Mouse (Mus musculus) CH12.LX (cell line): ENCODE results near the gene Pmm2. TPM values are rescaled to one million over a fixed set of nuclear protein-coding genes. Genes with fewer than 3 reads are reported as not detected.

ENCODE experiments used
- DNase-seq: peaks from one replicate; pipeline ENCODE4 v3.0.0-alpha.2; 2013; ENCODE audit errors: extremely low read depth
- H3K27ac ChIP-seq: 2 replicates; pipeline ENCODE4 v1.5.1; 2012; ENCODE audit warnings: low read depth, mild to moderate bottlenecking, control low read depth, moderate library complexity; ENCODE audit not compliant: insufficient read depth
- H3K27me3 ChIP-seq: replicated peaks from 2 replicates; pipeline ENCODE3; 2012; ENCODE audit warnings: inconsistent platforms
- H3K36me3 ChIP-seq, 2 experiments: replicated peaks in 1 of 2; 2 replicates each; pipeline versions ENCODE3 to v1.6.1; 2012; ENCODE audit warnings: inconsistent platforms in 1 of 2, low read length in 1 of 2, mild to moderate bottlenecking in 1 of 2, mixed read lengths in 1 of 2, moderate library complexity in 1 of 2; ENCODE audit not compliant: control insufficient read depth in 1 of 2, insufficient read depth in 1 of 2
- H3K4me1 ChIP-seq, 2 experiments: 2 replicates each; pipeline ENCODE4 v1.6.1; 2012; ENCODE audit warnings: inconsistent platforms in 1 of 2, moderate library complexity in 1 of 2; ENCODE audit not compliant: insufficient read depth in 2 of 2, control insufficient read depth in 1 of 2
- H3K4me2 ChIP-seq: 2 replicates; pipeline ENCODE4 v1.6.1; 2012; ENCODE audit warnings: low read depth, mild to moderate bottlenecking, control low read depth; ENCODE audit not compliant: poor library complexity, insufficient read depth, severe bottlenecking
- H3K4me3 ChIP-seq, 3 experiments: fragments of 150-350 bp in 1 of 3; sonication (generic) in 1 of 3; replicated peaks in 1 of 3; 2 replicates each; pipeline versions ENCODE3 to v1.5.1; 2011 to 2012; ENCODE audit warnings: low read depth in 2 of 3, low read length in 2 of 3, mild to moderate bottlenecking in 2 of 3, moderate library complexity in 2 of 3, control low read depth in 1 of 3, improper control_type of control experiment in 1 of 3, inconsistent platforms in 1 of 3, mixed read lengths in 1 of 3; ENCODE audit not compliant: poor library complexity in 1 of 3
- H3K79me2 ChIP-seq: replicated peaks from 2 replicates; pipeline ENCODE4 v1.6.1; 2012; ENCODE audit warnings: mild to moderate bottlenecking, moderate library complexity; ENCODE audit not compliant: control insufficient read depth, poor library complexity, insufficient read depth, severe bottlenecking; ENCODE audit errors: extremely low read depth
- H3K9ac ChIP-seq: 2 replicates; pipeline ENCODE4 v1.6.1; 2012; ENCODE audit warnings: low read depth, mild to moderate bottlenecking, control low read depth, moderate library complexity; ENCODE audit not compliant: insufficient read depth
- H3K9me3 ChIP-seq: replicated peaks from 2 replicates; pipeline ENCODE3; 2012; ENCODE audit warnings: low read length, inconsistent platforms, mixed read lengths
- CHD2 ChIP-seq: IDR thresholded peaks from 2 replicates; pipeline ENCODE4 v1.6.1; 2011; ENCODE audit warnings: low read length, improper control_type of control experiment
- CTCF ChIP-seq, 2 experiments: IDR thresholded peaks in 1 of 2; conservative IDR thresholded peaks in 1 of 2; 2 replicates each; pipeline ENCODE4 v1.5.1; 2011 to 2012; ENCODE audit warnings: low read depth in 2 of 2, low read length in 2 of 2, improper control_type of control experiment in 1 of 2, inconsistent platforms in 1 of 2, mild to moderate bottlenecking in 1 of 2, moderate library complexity in 1 of 2
- E2F4 ChIP-seq: IDR thresholded peaks from 2 replicates; pipeline ENCODE4 v1.6.1; 2011; ENCODE audit warnings: low read depth, low read length, improper control_type of control experiment; ENCODE audit not compliant: insufficient replicate concordance
- ELF1 ChIP-seq: IDR thresholded peaks from 2 replicates; pipeline ENCODE4 v1.6.1; 2014; ENCODE audit warnings: low read depth, mild to moderate bottlenecking, inconsistent platforms, low read length, improper control_type of control experiment
- EP300 ChIP-seq: IDR thresholded peaks from 2 replicates; pipeline ENCODE4 v1.6.1; 2011; ENCODE audit warnings: low read length, improper control_type of control experiment
- MAZ ChIP-seq: IDR thresholded peaks from 2 replicates; pipeline ENCODE4 v1.6.1; 2012; ENCODE audit warnings: low read depth, mild to moderate bottlenecking, inconsistent platforms, low read length, improper control_type of control experiment, moderate library complexity
- NELFE ChIP-seq: IDR thresholded peaks from 2 replicates; pipeline ENCODE4 v1.6.1; 2011; ENCODE audit warnings: low read depth, low read length, improper control_type of control experiment
- POLR2A ChIP-seq: IDR thresholded peaks from 2 replicates; pipeline ENCODE4 v1.6.1; 2011; ENCODE audit warnings: low read depth, mild to moderate bottlenecking, improper control_type of control experiment, low read length
- RAD21 ChIP-seq: IDR thresholded peaks from 2 replicates; pipeline ENCODE4 v1.6.1; 2011; ENCODE audit warnings: low read depth, mild to moderate bottlenecking, low read length, improper control_type of control experiment, moderate library complexity
- RCOR1 ChIP-seq: conservative IDR thresholded peaks from 2 replicates; pipeline ENCODE4 v1.6.1; 2012; ENCODE audit warnings: low read depth, mild to moderate bottlenecking, inconsistent platforms, low read length, improper control_type of control experiment
- SMC3 ChIP-seq: IDR thresholded peaks from 2 replicates; pipeline ENCODE4 v1.6.1; 2011; ENCODE audit warnings: low read depth, low read length, improper control_type of control experiment
- TCF12 ChIP-seq: IDR thresholded peaks from 2 replicates; pipeline ENCODE4 v1.6.1; 2014; ENCODE audit warnings: low read depth, mild to moderate bottlenecking, inconsistent platforms, low read length, improper control_type of control experiment
- ZMIZ1 ChIP-seq: IDR thresholded peaks from 2 replicates; pipeline ENCODE4 v1.6.1; 2012; ENCODE audit warnings: low read depth, mild to moderate bottlenecking, inconsistent platforms, low read length, improper control_type of control experiment
- dilution Hi-C: fragments of 300-500 bp; cut with MboI; formaldehyde crosslinking; loops from 2 replicates; pipeline ENCODE4 v1.14.3; 2020; ENCODE audit warnings: low sequenced_read_pairs; ENCODE audit not compliant: extremely low pct_unique_long_range_greater_than_20kb, extremely low pct_ligation_motif_present
- in situ Hi-C: fragments of 300-500 bp; cut with MboI; formaldehyde crosslinking; loops from 3 replicates; pipeline ENCODE4 v1.14.3; 2019; ENCODE audit warnings: low sequenced_read_pairs, low pct_ligation_motif_present, low pct_unique_long_range_greater_than_20kb, mixed read lengths
- polyA plus RNA-seq: library from polyadenylated mRNA; unstranded; fragments of >175 nt; gene quantifications from 2 replicates; pipeline ENCODE4 v1.2.1, GENCODE M21; 2012; ENCODE audit warnings: low read depth; ENCODE audit not compliant: insufficient read length
- total RNA-seq, 2 experiments: library from RNA; depleted of rRNA; stranded (reverse); fragments of 300-350 nt in 1 of 2; fragments of >200 nt in 1 of 2; gene quantifications; 2 replicates each; pipeline ENCODE4 v1.2.3; 2012 to 2014

The Pmm2 gene
- total and polyA plus RNA-seq, 3 experiments = 33.1 to 69.4 (median 42.1) TPM

DNA sequence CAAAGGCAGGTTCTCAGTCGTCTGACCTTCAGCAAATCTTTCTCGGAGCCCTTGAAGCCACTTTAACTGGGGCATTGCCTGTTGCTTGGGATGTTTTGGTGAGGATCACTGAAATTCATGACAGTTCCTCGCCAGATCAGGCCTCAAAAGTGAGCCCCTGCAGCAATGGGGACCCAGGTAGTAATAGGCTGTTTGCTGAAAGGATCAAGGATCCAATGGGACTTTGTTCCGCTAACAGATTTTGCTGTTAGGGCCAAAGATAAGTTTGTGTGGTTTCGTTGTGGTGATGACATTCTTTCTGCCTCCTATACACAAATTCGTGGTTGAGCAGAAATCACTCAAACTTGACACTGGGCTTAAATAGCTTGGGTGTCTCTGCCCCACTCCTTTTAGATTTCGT lies 657 bp downstream of the Pmm2 start:
- H3K27ac ChIP-seq = peak overlapping the region; percentile 81
- no peak for TF ChIP-seq EP300
- 0 out of 2 replicates have a peak, but pooled peaks have one; percentile 3 for TF ChIP-seq CHD2
- no peaks in the 10 kb centered on the region for H3K9me3 ChIP-seq
- peaks cover 32 to 69% of the 10 kb centered on the region in 2 experiments for H3K36me3 ChIP-seq
- peak overlapping the region; percentile 39 for H3K4me2 ChIP-seq
- peak overlapping the region; percentile 93 for H3K9ac ChIP-seq
- H3K4me3 ChIP-seq = peak overlapping the region; percentile 76 to 85 (median 83)
- no peaks in the 10 kb centered on the region for H3K27me3 ChIP-seq
- H3K79me2 ChIP-seq = peaks cover 55% of the 10 kb centered on the region
- dilution Hi-C loops (no loop called here), in situ Hi-C loops (no loop called here)
- peak; percentile 27 for DNase-seq
- peaks cover 10 to 43% of the 10 kb centered on the region in 2 experiments for H3K4me1 ChIP-seq

GRCm38 (mm10) chr16:8639466-8640191 lies 2.2 kb downstream of the Pmm2 start:
- Histone ChIP-seq H3K27ac (no peak overlapping the region), H3K9me3 (no peaks in the 10 kb centered on the region), H3K4me2 (no peak overlapping the region), H3K79me2 (peaks cover 55% of the 10 kb centered on the region), H3K4me3 (no peak overlapping the region), H3K27me3 (no peaks in the 10 kb centered on the region), H3K9ac (no peak overlapping the region), H3K4me1 (peaks cover 10 to 35% of the 10 kb centered on the region in 2 experiments), H3K36me3 (peaks cover 37 to 68% of the 10 kb centered on the region in 2 experiments)
- dilution Hi-C loops = no loop called here
- in situ Hi-C loops = loop anchor here (5.0 kb wide), 1 partner anchor 38 kb away; no protein-coding TSS in a partner anchor
- no peak for DNase-seq
- TF ChIP-seq RCOR1 (no peak), E2F4 (no peak), TCF12 (no peak), NELFE (no peak), ELF1 (no peak), ZMIZ1 (no peak)

GRCm38 (mm10) chr16:8643855-8644254 lies 6.4 kb downstream of the Pmm2 start:
- peaks cover 61 to 93% of the 10 kb centered on the region in 2 experiments for H3K36me3 ChIP-seq
- in situ Hi-C loops (loop anchor here (5.0 kb wide), 1 partner anchor 33 kb away; no protein-coding TSS in a partner anchor), dilution Hi-C loops (no loop called here)
- H3K9ac ChIP-seq = no peak overlapping the region
- H3K4me1 ChIP-seq = peaks cover 0 to 11% of the 10 kb centered on the region in 2 experiments; a peak in 2 of 4 replicates
- H3K4me3 ChIP-seq = no peak overlapping the region
- H3K27me3 ChIP-seq = no peaks in the 10 kb centered on the region
- H3K79me2 ChIP-seq = peaks cover 16% of the 10 kb centered on the region
- H3K9me3 ChIP-seq = no peaks in the 10 kb centered on the region
- H3K4me2 ChIP-seq = no peak overlapping the region
- DNase-seq = peak; percentile 73
- no peak overlapping the region for H3K27ac ChIP-seq
- TF ChIP-seq CTCF (conservative IDR thresholded peaks at IDR 0.05 in 1 of 2, IDR thresholded peaks at IDR 0.05 in 1 of 2; ENCODE audit: low read depth in 2 of 2, low read length in 2 of 2) = peak; percentile 86 to 97
- TF ChIP-seq SMC3 = peak; percentile 86
- peak; percentile 52 for TF ChIP-seq RAD21
- TF ChIP-seq MAZ = no peak
- TF ChIP-seq ELF1 = no peak
- TF ChIP-seq POLR2A = no peak
- TF ChIP-seq, all 38 proteins: peak for 3
